Mouse (Mus musculus) thymus, postnatal 4 days (tissue): Measurements from ENCODE around the gene Cacna1s.

Source experiments
- DNase-seq: peaks from one replicate; pipeline ENCODE4 v3.0.0; 2021

Cacna1s gene

GRCm38 (mm10) chr1:136119571-136120262, 67.2 kb downstream of the Cacna1s start:
- no peak for DNase-seq

DNA sequence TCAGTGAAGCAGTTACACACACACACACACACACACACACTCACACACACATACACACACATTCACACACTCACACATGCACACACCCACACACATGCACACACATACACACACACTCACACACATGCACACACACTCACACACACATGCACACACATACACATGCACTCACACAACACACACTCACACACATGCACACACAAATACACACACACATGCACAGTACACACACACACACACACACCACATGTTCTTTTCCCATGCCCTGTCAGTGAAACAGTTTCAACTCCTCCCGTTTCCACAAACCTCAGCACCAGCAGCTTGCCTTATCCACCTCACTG, 67.7 kb downstream of the Cacna1s start:
- no peak for DNase-seq

DNA sequence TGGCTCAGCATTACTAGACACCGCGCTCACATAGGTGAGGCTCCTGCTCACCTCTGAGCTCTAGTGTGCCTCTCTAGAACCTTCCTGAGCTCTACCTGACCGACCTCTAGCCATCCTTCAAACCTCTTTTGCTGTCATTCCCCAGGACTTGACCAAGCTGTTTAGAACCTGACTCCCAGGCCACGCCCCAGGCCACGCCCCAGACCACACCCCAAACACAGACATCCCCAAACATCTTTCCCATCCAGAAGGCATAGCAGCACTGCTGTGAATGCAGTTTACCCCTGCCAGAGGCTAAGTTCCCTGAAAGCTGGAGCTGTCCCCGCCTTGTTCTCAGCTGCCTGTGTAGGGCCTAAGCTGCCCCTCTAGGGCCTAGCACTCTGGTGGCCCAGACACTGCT, 68.2 kb downstream of the Cacna1s start:
- DNase-seq: peak; percentile 49

- DNase-seq: no peak
Observed at GRCm38 (mm10) chr1:136122030-136122429, 69.5 kb downstream of the Cacna1s start.

GRCm38 (mm10) chr1:136126159-136126765, 73.7 kb downstream of the Cacna1s start:
- DNase-seq: no peak

DNA sequence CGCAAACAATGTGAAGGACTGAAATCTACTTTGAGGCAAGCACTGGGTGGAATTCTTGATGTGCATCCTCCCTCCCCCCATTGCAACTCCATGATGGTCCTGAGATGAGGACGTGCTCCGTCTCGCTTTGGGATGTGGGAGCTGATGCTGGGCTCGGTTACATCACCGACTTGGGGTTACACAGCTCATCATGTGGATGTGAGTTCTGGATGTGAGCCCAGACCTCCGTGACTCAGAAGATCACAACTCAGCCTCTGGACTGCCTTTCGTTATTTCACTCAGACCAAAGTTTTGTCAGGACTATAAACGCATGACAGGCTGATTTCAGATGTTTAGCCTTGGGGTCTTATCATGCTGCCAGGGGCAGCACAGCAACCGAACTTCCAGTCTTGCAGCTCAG, 74.3 kb downstream of the Cacna1s start:
- no peak for DNase-seq

- peak; percentile 37 for DNase-seq
Observed at GRCm38 (mm10) chr1:136127856-136128255, 75.3 kb downstream of the Cacna1s start.

DNA sequence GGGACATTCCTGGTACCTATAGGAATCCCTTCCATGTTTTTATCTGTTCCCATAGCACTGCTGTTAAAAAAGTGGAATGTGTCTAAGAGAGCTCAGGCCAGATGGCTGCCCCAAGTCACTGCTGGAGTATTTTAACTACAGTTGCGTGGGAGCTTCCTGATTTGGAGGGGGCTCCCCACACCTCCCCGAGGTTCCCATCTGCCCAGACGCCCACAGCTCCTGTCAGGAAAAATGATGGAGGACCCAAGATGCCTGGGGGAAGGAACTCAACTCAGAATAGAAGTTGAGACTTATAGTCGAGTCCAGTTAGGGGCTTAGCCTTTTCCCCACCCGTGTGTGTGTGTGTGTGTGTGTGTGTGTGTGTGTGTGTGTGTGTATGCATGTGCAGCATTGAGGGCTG, 75.9 kb downstream of the Cacna1s start:
- DNase-seq: no peak

GRCm38 (mm10) chr1:136128944-136129589, 76.5 kb downstream of the Cacna1s start:
- no peak for DNase-seq

GRCm38 (mm10) chr1:136130107-136130506, 77.6 kb downstream of the Cacna1s start:
- DNase-seq: no peak

GRCm38 (mm10) chr1:136130951-136131558, 78.5 kb downstream of the Cacna1s start, which contains the start of gene Kif21b:
Kif21b (plus strand) TSS chr1:136131389.
- DNase-seq: peak; percentile 96

DNA sequence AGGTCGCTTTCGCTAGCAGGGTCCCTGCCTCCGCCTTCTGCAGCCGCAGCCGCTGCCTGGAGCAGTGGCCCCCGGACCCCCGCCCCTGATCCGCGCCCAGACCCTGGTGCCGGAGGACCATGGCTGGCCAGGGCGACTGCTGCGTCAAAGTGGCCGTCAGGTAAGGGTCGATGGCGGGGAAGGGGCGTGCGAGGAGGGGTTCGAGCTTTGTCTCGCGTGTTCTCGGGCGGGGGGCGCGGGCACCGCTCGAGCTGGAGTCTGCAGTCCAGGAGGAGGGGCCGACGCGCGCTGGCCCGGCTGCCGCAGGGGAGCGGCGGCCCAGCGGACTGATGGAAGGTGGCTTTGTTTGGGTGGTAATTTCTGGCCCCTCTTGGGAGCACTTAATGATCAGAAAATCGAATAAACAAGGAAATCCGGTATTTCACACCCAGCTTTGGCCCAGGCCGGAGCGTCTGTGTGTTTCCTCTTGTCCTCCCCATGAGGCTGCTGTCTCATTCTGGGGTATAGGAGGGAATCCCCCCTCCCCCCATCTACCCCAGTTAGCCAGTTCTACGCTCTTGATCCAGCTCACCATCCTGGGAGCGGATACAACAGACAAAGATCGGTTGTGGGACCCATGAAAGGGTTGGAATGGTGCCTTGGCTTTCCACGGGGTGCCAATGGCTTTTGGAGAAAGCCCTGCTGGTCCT, 79.2 kb downstream of the Cacna1s start:
- DNase-seq: peak; percentile 76

DNA sequence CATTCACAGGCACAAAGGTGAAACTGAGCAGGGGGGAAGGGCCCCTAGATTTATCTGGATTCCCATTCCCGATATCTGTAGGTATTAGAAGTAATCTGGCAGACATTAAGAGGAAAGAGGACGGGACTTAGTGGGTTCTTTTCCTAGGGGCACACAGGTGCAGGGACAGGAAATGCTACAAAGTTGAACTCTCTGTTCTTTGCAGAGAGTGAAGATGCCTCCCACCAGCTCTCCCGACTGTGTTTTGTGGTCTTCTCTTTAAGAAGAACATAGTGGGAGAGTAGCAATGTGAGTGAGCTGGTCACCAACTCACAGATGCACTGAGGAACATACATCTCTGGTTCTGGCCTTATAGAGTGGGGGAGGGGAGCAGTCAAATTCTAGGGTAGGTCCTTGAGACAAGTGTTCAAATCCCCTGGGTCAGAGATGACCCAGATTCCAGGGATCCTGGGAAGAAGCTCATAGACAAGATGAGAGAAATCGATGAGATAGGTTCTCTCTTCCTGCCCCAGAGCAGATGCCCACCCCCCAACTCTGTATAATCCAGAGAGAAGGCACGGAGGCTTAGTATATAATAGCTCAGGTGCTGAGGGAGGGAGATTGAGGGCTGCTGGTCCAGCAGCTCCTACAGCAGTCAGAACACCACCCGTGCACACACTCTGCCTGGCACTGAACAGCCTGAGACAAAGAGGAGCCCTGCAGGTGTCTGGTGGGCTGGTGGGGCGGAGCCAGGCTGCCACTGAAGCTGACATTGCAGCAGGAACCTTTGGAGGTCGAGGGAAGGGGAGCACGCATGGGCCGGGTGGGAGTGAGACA, 80.0 kb downstream of the Cacna1s start:
- peak; percentile 88 for DNase-seq

GRCm38 (mm10) chr1:136133570-136134240, 81.2 kb downstream of the Cacna1s start:
- DNase-seq: peak; percentile 48

GRCm38 (mm10) chr1:136134547-136134946, 82.0 kb downstream of the Cacna1s start:
- peak; percentile 63 for DNase-seq

DNA sequence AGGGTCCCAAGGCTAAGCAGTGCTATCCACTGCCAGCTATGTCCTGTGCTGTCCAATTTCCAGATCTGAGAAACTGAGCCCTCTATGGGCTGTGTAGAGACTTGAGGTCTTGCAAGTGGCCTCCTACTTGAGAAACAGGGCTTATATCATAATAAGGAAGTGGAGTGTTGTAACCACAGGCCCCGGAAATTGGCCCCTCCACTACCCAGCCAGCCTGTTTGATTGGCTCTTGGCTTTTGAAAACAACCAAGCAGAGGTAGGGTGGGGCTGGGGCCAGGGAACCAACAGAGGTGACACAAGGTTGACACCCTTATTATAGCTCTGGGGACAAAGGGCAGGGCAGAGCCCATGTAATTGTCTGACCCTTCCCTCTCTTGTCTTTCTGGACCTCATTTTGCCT, 82.5 kb downstream of the Cacna1s start:
- DNase-seq: peak; percentile 84

- peak; percentile 54 for DNase-seq
Observed at GRCm38 (mm10) chr1:136135777-136136444, 83.4 kb downstream of the Cacna1s start.

DNA sequence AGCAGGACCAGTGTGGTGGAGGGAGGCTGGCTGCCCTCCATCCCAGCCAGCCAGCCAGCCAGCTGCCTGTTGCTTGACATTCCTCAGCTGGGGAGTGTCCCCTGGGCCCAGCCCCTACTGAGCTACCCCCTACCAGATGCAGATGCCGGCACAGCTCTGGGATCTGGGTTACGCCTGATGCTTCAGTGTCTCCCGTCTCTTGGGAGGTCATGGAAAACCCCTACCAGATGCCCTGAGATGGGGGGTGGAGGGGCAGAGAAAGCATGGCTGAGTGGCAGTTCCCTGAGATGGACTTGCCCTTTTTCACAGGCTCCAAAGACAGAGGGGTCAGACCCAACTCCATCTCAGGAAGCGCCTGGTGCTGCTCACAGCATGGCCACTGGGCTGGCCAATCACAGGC, 84.0 kb downstream of the Cacna1s start:
- DNase-seq: no peak

DNA sequence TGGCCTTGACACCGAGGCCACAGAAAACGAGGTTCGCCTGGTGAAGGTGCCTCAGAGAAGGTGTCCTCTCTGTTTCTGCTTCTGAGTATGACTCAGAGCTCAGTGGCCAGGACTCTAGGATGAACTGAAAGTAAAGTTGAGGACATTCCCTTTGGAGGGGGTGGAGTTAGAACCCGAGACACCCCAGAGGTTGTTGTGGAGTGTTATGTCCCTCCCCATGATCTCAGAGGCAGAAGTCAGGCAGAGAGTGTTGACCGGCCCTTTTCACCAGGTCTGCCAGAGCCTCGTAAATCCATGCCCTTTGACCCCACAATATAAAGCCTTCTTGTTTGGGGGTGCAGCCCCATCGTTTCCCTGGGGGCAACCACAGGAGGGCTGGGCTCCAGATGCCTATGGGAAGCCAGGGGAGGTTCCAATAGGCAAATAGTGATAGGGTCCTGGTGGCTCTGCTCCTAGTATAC, 84.6 kb downstream of the Cacna1s start:
- no peak for DNase-seq

- peak; percentile 73 for DNase-seq
Observed at GRCm38 (mm10) chr1:136137575-136137974, 85.0 kb downstream of the Cacna1s start.
